Mouse (Mus musculus) kidney, adult 2 months (tissue): ENCODE measurements around the gene Acvr1. TPM values are rescaled to one million over a fixed set of nuclear protein-coding genes. Genes with fewer than 3 reads are reported as not detected.

Experiments used
- DNase-seq: peaks from one replicate; pipeline ENCODE4 v3.0.0; 2021
- H3K27ac ChIP-seq: fragments of 200-500 bp; 2 replicates; pipeline ENCODE4 v1.5.1; 2012; ENCODE audit warnings: low read depth, low read length, control low read depth, inconsistent platforms; ENCODE audit not compliant: insufficient read depth
- H3K27me3 ChIP-seq: fragments of 200-500 bp; replicated peaks from 2 replicates; pipeline ENCODE4 v1.6.1; 2012; ENCODE audit warnings: mild to moderate bottlenecking, moderate library complexity, low read length, inconsistent platforms; ENCODE audit not compliant: control insufficient read depth, insufficient read depth
- H3K36me3 ChIP-seq: fragments of 200-500 bp; 2 replicates; pipeline ENCODE4 v1.6.1; 2012; ENCODE audit warnings: mild to moderate bottlenecking, moderate library complexity, low read length, inconsistent platforms; ENCODE audit not compliant: control insufficient read depth, insufficient read depth
- H3K4me1 ChIP-seq: fragments of 200-500 bp; 2 replicates; pipeline ENCODE4 v1.6.1; 2011; ENCODE audit warnings: low read length; ENCODE audit not compliant: control insufficient read depth, insufficient read depth
- H3K4me3 ChIP-seq: fragments of 200-500 bp; 2 replicates; pipeline ENCODE4 v1.5.1; 2011; ENCODE audit warnings: mild to moderate bottlenecking, low read depth, low read length, control low read depth; ENCODE audit not compliant: insufficient read depth
- CTCF ChIP-seq: fragments of 200-500 bp; conservative IDR thresholded peaks from 2 replicates; pipeline ENCODE4 v1.5.1; 2011; ENCODE audit warnings: low read depth, mild to moderate bottlenecking, control low read depth, low read length, moderate library complexity, mixed read lengths; ENCODE audit not compliant: insufficient read depth, insufficient read length
- POLR2A ChIP-seq: fragments of 200-500 bp; IDR thresholded peaks from one replicate; pipeline ENCODE4 v1.6.1; 2011; ENCODE audit warnings: low read depth, low read length, control low read depth
- WGBS: fragments of 180-500 bp; shearing (Covaris S2); methylation state at CpG from one replicate; pipeline ENCODE4 v1.1.7; 2018; 5-methylcytosine and 5-hydroxymethylcytosine counted together
- polyA plus RNA-seq: library from polyadenylated mRNA; depleted of rRNA; stranded (reverse); fragments of >200 nt; gene quantifications from 2 replicates; pipeline ENCODE4 v1.2.3, GENCODE M21; 2012

The Acvr1 gene
- polyA plus RNA-seq, 1 experiment: 6.3 TPM

DNA sequence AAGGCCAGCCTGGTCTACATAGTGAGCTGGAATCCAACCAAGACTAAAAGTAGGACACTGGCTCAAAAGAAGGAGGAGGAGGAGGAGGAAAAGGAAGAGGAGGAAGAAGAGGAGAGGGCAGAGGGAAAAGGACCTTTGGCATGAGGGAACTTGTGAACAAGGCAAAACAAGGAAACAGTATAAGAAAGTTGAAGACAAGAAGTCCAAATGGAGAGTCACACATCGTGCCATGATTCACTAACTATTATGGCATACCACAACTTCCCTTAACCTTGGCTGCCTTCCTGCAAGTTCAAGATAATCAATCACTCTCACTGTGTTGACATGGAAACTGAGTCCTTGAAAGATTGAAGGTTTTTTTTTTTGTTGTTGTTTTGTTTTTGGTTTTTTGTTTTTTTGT is 148.8 kb downstream of the Acvr1 start:
- Histone ChIP-seq H3K4me3 (no peak overlapping the region), H3K4me1 (no peaks in the 10 kb centered on the region), H3K27me3 (no peaks in the 10 kb centered on the region), H3K27ac (no peak overlapping the region), H3K36me3 (no peaks in the 10 kb centered on the region)
- WGBS: 56% methylated on average over 1 of the region's 1 CpGs
- TF ChIP-seq POLR2A (no peak), CTCF (no peak)
- DNase-seq: no peak

DNA sequence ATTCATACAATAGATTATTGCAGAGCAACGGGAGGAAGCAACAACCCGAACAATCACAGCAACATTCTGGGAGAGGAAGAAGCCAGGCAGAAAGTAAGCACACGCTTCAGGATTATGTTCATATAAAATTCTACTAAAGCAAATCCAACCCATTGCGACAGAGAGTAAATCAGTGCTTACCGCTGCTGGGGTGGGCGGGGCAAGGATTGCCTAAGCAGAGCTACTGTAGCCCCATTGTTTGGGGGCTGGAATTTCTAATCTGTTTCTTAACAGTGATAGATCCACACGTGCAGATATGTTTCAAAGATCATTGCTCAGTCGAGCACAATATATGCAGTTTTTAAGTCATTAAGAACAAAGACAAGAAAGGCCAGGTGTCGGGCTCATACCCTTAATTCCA is 149.3 kb downstream of the Acvr1 start:
- TF ChIP-seq POLR2A (no peak), CTCF (no peak)
- no peak overlapping the region for H3K27ac ChIP-seq
- H3K36me3 ChIP-seq: no peaks in the 10 kb centered on the region
- WGBS: 83% methylated on average over 9 of the region's 9 CpGs
- H3K27me3 ChIP-seq: no peaks in the 10 kb centered on the region
- no peaks in the 10 kb centered on the region for H3K4me1 ChIP-seq
- no peak for DNase-seq
- H3K4me3 ChIP-seq: no peak overlapping the region

DNA sequence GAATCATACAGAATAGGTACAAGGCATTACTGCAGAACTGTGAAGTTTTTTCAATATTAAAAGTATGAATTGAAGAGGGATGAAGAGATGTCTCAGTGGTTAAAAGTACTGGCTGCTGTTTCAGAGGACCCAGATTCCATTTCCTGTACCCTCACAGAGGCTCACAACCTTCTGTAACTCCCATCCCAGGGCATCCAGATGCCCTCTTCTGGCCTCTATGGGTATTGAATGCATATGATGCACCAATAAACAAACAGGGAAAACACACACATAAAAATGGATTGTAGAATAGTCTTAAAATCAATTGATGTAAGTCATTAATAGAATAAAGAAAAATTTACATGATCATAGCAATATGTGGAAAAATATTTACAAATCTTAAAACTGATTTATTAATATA is 151.9 kb downstream of the Acvr1 start:
- no peaks in the 10 kb centered on the region for H3K27me3 ChIP-seq
- DNase-seq: no peak
- H3K27ac ChIP-seq: no peak overlapping the region
- TF ChIP-seq POLR2A: no peak
- 0 out of 2 replicates have a peak, but pooled peaks have one; percentile 12 for TF ChIP-seq CTCF
- H3K4me3 ChIP-seq: no peak overlapping the region
- H3K4me1 ChIP-seq: no peaks in the 10 kb centered on the region
- no peaks in the 10 kb centered on the region for H3K36me3 ChIP-seq

DNA sequence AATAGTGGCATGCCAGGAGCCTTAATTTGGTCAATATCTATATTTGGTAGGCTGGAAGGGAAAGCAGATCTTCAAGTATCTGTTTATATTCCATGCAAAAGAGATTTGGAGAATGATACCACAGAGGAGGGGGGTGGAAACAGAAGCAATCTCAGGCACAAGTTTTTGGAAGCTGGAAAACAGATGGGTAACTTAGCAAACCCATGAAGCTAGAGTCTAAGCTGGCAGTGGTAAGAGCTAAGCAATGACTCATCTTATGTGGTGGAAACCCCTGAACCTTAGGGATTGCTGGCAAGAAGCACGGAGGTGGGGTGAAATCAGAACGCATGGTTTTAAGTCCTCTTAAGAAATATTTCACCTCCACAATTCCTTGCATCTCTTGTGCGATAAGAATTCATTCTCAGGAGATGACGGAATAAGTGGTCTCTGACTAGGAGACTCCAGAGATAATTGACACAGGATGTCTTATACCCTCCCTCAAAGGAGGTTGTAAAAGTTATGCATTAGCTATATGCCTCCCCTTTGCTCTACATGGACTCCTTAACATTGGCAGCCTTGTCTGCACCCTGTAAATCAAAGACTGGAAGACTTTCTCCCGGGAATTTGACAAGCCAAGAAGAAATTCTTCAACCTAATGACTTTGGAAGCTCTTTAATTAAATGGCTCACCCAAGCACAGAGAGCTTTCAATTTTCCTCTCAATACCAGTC is 157.9 kb downstream of the Acvr1 start:
- no peaks in the 10 kb centered on the region for H3K36me3 ChIP-seq
- no peaks in the 10 kb centered on the region for H3K27me3 ChIP-seq
- no peak for DNase-seq
- H3K4me3 ChIP-seq: no peak overlapping the region
- 46% methylated on average over 5 of the region's 5 CpGs for WGBS
- no peaks in the 10 kb centered on the region for H3K4me1 ChIP-seq
- TF ChIP-seq POLR2A: no peak
- TF ChIP-seq CTCF: no peak
- no peak overlapping the region for H3K27ac ChIP-seq

DNA sequence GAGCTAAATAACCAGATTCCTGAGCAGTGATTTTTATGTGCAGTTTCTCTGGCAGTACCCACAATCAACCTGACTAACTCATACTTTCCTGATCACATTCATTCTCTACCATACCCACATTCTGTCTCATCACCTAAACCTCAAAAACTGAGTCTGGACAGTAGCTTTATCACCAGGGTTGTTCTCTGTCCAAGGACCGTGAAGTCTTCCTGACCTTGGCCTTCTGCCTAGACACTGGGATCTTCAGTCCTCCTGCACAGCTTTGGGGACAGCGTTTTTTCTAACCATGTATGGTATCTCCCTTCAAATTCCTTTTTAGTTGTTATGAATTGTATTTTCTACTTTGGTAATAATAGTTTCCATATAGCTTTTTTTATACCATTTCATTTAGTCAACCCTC is 163.5 kb downstream of the Acvr1 start:
- TF ChIP-seq POLR2A: no peak
- no peak for TF ChIP-seq CTCF
- Histone ChIP-seq H3K27me3 (no peaks in the 10 kb centered on the region), H3K27ac (no peak overlapping the region), H3K4me3 (no peak overlapping the region), H3K36me3 (no peaks in the 10 kb centered on the region), H3K4me1 (no peaks in the 10 kb centered on the region)
- DNase-seq: no peak
- 70% methylated on average over 2 of the region's 2 CpGs for WGBS

DNA sequence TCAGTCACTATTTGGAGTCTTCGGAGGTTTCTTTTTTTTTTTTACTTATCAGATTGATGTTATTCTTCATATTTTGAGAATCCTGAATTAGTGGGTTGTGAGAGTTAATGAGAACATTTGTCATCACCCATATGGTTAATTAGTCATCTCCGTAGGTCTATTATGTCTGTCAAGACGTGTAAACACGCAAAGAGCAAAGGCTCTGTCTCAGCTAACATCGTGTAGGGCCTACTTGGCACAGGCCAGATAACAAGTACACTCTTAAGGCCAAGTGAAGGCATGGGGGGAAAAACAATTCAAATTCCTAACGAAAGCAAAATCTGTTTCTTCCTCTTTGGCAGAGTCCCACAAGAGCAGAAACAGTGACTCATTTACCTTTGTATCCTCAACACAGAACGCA is 178.4 kb downstream of the Acvr1 start:
- H3K27me3 ChIP-seq: no peaks in the 10 kb centered on the region
- H3K4me3 ChIP-seq: no peak overlapping the region
- DNase-seq: no peak
- H3K36me3 ChIP-seq: no peaks in the 10 kb centered on the region
- H3K27ac ChIP-seq: no peak overlapping the region
- 86% methylated on average over 7 of the region's 7 CpGs for WGBS
- no peaks in the 10 kb centered on the region for H3K4me1 ChIP-seq
- TF ChIP-seq CTCF (no peak), POLR2A (no peak)

DNA sequence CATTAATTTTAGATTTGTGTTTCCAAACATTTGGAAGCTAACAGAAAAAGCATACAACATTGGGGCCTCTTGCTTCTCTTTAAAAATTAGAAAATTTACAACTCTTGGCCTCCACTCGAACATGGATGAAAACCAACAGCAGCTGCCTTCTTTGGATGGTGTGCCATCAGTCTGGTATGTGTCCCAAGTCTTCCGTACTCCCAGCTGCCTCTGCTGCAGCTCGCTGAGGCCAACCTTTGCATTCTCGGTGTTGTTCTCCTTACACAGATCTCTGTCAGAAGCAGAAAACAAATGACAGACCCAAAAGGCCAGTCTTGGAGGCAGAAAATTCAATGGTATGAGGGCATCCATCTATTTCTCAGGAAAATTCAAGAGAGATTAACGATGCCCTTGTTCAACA is 186.9 kb downstream of the Acvr1 start:
- Histone ChIP-seq H3K36me3 (no peaks in the 10 kb centered on the region), H3K27me3 (no peaks in the 10 kb centered on the region), H3K27ac (no peak overlapping the region), H3K4me3 (no peak overlapping the region), H3K4me1 (no peaks in the 10 kb centered on the region)
- 69% methylated on average over 5 of the region's 5 CpGs for WGBS
- DNase-seq: no peak
- TF ChIP-seq POLR2A (no peak), CTCF (no peak)

DNA sequence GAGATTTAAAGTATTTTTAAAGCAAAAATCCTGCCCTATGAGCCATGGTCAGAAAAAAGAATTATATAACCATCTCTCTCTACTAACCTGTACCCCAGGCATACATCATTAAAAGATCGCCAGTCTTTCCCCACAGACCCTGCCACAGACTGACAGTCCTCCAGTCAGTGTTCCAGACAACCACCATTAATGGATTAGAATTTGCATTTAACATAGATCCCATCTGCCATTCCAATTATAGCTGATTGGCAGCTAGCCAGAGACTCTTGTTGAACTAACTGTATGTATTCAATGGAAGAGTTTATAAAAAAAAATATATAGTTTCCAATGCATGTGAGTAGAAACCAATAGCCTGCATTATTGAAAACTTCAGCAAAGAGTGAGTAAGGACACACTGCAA is 187.5 kb downstream of the Acvr1 start:
- 94% methylated on average over 1 of the region's 1 CpGs for WGBS
- no peaks in the 10 kb centered on the region for H3K36me3 ChIP-seq
- H3K27ac ChIP-seq: no peak overlapping the region
- H3K4me1 ChIP-seq: no peaks in the 10 kb centered on the region
- no peak for DNase-seq
- TF ChIP-seq POLR2A (no peak), CTCF (no peak)
- no peak overlapping the region for H3K4me3 ChIP-seq
- no peaks in the 10 kb centered on the region for H3K27me3 ChIP-seq
